13 mouse cellular contexts compared by ENCODE assay signal in genomic region chr13:81133336-81133735, GRCm38 (mm10).
DNase-seq lines count a peak whose midpoint lies in the region; ATAC-seq and TF ChIP-seq lines count a peak whose summit lies in the region.
"Had no signal": no experiment of that assay in that cellular context is flagged by ENCODE, and none has a peak within 500 bp of the region (broad histone marks: within the 10 kb centered on the region; RNA-seq: fewer than 3 reads in every experiment).

No protein-coding gene starts in this region.

- no peaks in the 10 kb centered on the region; the same call in 1 of the 2 replicates for H3K4me1 ChIP-seq in forebrain, embryonic 11.5 days (replicated peaks; ENCODE audit: control insufficient read depth, insufficient read depth, low read length)
- no peaks in the 10 kb centered on the region; the same call in 1 of the 2 replicates for H3K4me1 ChIP-seq in forebrain, embryonic 14.5 days (ENCODE audit: control insufficient read depth, insufficient read depth, low read length)
- no peaks in the 10 kb centered on the region for H3K4me1 ChIP-seq in liver, adult 2 months (ENCODE audit: control insufficient read depth, insufficient read depth, low read length)
- no peaks in the 10 kb centered on the region for H3K4me1 ChIP-seq in liver, embryonic 11.5 days (replicated peaks; ENCODE audit: control insufficient read depth, insufficient read depth, low read length)
- H3K4me1 ChIP-seq in neural tube, embryonic 15.5 days, result peaks cover 7% of the 10 kb centered on the region; the same call in 1 of the 2 replicates

- DNase-seq in forebrain, embryonic 11.5 days (ENCODE audit: low spot score), result no peak
- no peak for DNase-seq in forebrain, embryonic 14.5 days (ENCODE audit: low spot score)
- DNase-seq in liver, adult 2 months (ENCODE audit: extremely low read depth, low read depth, low spot score), result no peak
- no peak for DNase-seq in liver, embryonic 11.5 days (ENCODE audit: low spot score)
- DNase-seq in kidney, adult 8-10 months, result peak; percentile 29 to 38
- DNase-seq in lung, postnatal 4 days, result peak; percentile 35 to 66
- DNase-seq in cerebellum, adult 9-10 months, result no peak
- DNase-seq: gastrocnemius, postnatal 25 days had no signal

- no peaks in the 10 kb centered on the region for H3K79me2 ChIP-seq in liver, adult 2 months (ENCODE audit: control insufficient read depth, insufficient read depth, low read length)

- H3K4me2 ChIP-seq in forebrain, embryonic 11.5 days (ENCODE audit: low read depth, low read length, severe bottlenecking), result no peak overlapping the region
- no peak overlapping the region for H3K4me2 ChIP-seq in forebrain, embryonic 14.5 days (ENCODE audit: low read length)
- H3K4me2 ChIP-seq in liver, embryonic 11.5 days, result no peak overlapping the region
- no peak overlapping the region for H3K4me2 ChIP-seq in neural tube, embryonic 15.5 days
- H3K4me2 ChIP-seq: forebrain, embryonic 12.5 days; limb, embryonic 13.5 days; midbrain, embryonic 12.5 days; stomach, embryonic 15.5 days had no signal

- no peak overlapping the region for H3K9ac ChIP-seq in forebrain, embryonic 11.5 days (ENCODE audit: low read length)
- H3K9ac ChIP-seq in forebrain, embryonic 14.5 days (ENCODE audit: low read length), result no peak overlapping the region
- H3K9ac ChIP-seq in liver, adult 2 months (ENCODE audit: low read depth, low read length), result no peak overlapping the region
- no peak overlapping the region for H3K9ac ChIP-seq in liver, embryonic 11.5 days (ENCODE audit: low read depth, low read length)
- H3K9ac ChIP-seq in neural tube, embryonic 15.5 days (replicated peaks), result no peak overlapping the region
- H3K9ac ChIP-seq: forebrain, embryonic 12.5 days; limb, embryonic 13.5 days; midbrain, embryonic 12.5 days; stomach, embryonic 15.5 days had no signal

- 66% methylated on average over 4 of the region's 4 CpGs for WGBS in forebrain, embryonic 11.5 days
- WGBS in forebrain, embryonic 14.5 days, result 56% methylated on average over 4 of the region's 4 CpGs
- 73% methylated on average over 4 of the region's 4 CpGs for WGBS in liver, adult 2 months
- 76% methylated on average over 4 of the region's 4 CpGs for WGBS in liver, embryonic 11.5 days
- WGBS in neural tube, embryonic 15.5 days, result 56% methylated on average over 4 of the region's 4 CpGs

- ATAC-seq in forebrain, embryonic 11.5 days (replicated peaks; ENCODE audit: low FRiP score), result 0 out of 2 replicates have a peak, but pooled peaks have one; percentile 11
- ATAC-seq in forebrain, embryonic 14.5 days, result no peak
- ATAC-seq in liver, embryonic 11.5 days (replicated peaks; ENCODE audit: low FRiP score), result no peak
- no peak for ATAC-seq in neural tube, embryonic 15.5 days (ENCODE audit: low FRiP score)

- no peak overlapping the region for H3K27ac ChIP-seq in forebrain, embryonic 11.5 days (ENCODE audit: low read depth, low read length)
- H3K27ac ChIP-seq in forebrain, embryonic 14.5 days (ENCODE audit: low read depth, low read length), result no peak overlapping the region
- 0 out of 2 replicates have a peak overlapping the region, but pooled peaks have one; percentile 55 for H3K27ac ChIP-seq in liver, adult 2 months (replicated peaks; ENCODE audit: insufficient read depth, low read depth, low read length)
- H3K27ac ChIP-seq in liver, embryonic 11.5 days (ENCODE audit: low read depth, low read length), result no peak overlapping the region
- H3K27ac ChIP-seq in neural tube, embryonic 15.5 days (replicated peaks), result no peak overlapping the region
- H3K27ac ChIP-seq: forebrain, embryonic 12.5 days; limb, embryonic 13.5 days; midbrain, embryonic 12.5 days; stomach, embryonic 15.5 days had no signal

- no peak overlapping the region for H3K4me3 ChIP-seq in forebrain, embryonic 11.5 days (ENCODE audit: low read depth, low read length)
- H3K4me3 ChIP-seq in forebrain, embryonic 14.5 days (ENCODE audit: low read depth, low read length), result no peak overlapping the region
- no peak overlapping the region for H3K4me3 ChIP-seq in liver, adult 2 months (ENCODE audit: insufficient read depth, low read depth, low read length)
- H3K4me3 ChIP-seq in liver, embryonic 11.5 days (ENCODE audit: low read depth, low read length), result no peak overlapping the region
- H3K4me3 ChIP-seq in neural tube, embryonic 15.5 days (replicated peaks), result no peak overlapping the region
- H3K4me3 ChIP-seq: forebrain, embryonic 12.5 days; limb, embryonic 13.5 days; midbrain, embryonic 12.5 days; stomach, embryonic 15.5 days had no signal

- TF ChIP-seq CTCF in liver, adult 2 months (IDR thresholded peaks at IDR 0.05; ENCODE audit: low read depth, low read length), result no peak

- H3K27me3 ChIP-seq in forebrain, embryonic 11.5 days (ENCODE audit: control insufficient read depth, insufficient read depth, low read length), result no peaks in the 10 kb centered on the region
- H3K27me3 ChIP-seq in forebrain, embryonic 14.5 days (replicated peaks; ENCODE audit: control insufficient read depth, insufficient read depth, low read length), result no peaks in the 10 kb centered on the region
- H3K27me3 ChIP-seq in liver, adult 2 months (ENCODE audit: control insufficient read depth, insufficient read depth, low read length), result no peaks in the 10 kb centered on the region
- no peaks in the 10 kb centered on the region for H3K27me3 ChIP-seq in liver, embryonic 11.5 days (replicated peaks; ENCODE audit: control insufficient read depth, insufficient read depth, low read length)
- no peaks in the 10 kb centered on the region for H3K27me3 ChIP-seq in neural tube, embryonic 15.5 days (replicated peaks)
- H3K27me3 ChIP-seq: forebrain, embryonic 12.5 days; limb, embryonic 13.5 days; midbrain, embryonic 12.5 days; stomach, embryonic 15.5 days had no signal

- TF ChIP-seq POLR2A in liver, adult 2 months (IDR thresholded peaks at IDR 0.05; ENCODE audit: extremely low read depth, insufficient read depth, low read length), result no peak

- H3K36me3 ChIP-seq in forebrain, embryonic 11.5 days (ENCODE audit: control insufficient read depth, insufficient read depth, low read length), result no peaks in the 10 kb centered on the region
- no peaks in the 10 kb centered on the region for H3K36me3 ChIP-seq in forebrain, embryonic 14.5 days (ENCODE audit: control insufficient read depth, insufficient read depth, low read length)
- no peaks in the 10 kb centered on the region for H3K36me3 ChIP-seq in liver, adult 2 months (ENCODE audit: control insufficient read depth, insufficient read depth, low read length)
- H3K36me3 ChIP-seq in liver, embryonic 11.5 days (ENCODE audit: control insufficient read depth, insufficient read depth, low read length), result no peaks in the 10 kb centered on the region
- H3K36me3 ChIP-seq in neural tube, embryonic 15.5 days, result no peaks in the 10 kb centered on the region
- H3K36me3 ChIP-seq: forebrain, embryonic 12.5 days; limb, embryonic 13.5 days; midbrain, embryonic 12.5 days; stomach, embryonic 15.5 days had no signal

- no peaks in the 10 kb centered on the region for H3K9me3 ChIP-seq in forebrain, embryonic 11.5 days (ENCODE audit: control insufficient read depth, low read length)
- no peaks in the 10 kb centered on the region for H3K9me3 ChIP-seq in forebrain, embryonic 14.5 days (replicated peaks; ENCODE audit: control insufficient read depth, low read length)
- H3K9me3 ChIP-seq in liver, embryonic 11.5 days (ENCODE audit: control insufficient read depth, low read length), result no peaks in the 10 kb centered on the region
- no peaks in the 10 kb centered on the region for H3K9me3 ChIP-seq in neural tube, embryonic 15.5 days (replicated peaks)
- H3K9me3 ChIP-seq: forebrain, embryonic 12.5 days; limb, embryonic 13.5 days; midbrain, embryonic 12.5 days; stomach, embryonic 15.5 days had no signal

Comparison
In these comparisons a context has a peak if more than half of its experiments do, and no peak if none do; other contexts are left out.
1. DNase-seq: peak in kidney, adult 8-10 months (2 of 2) and lung, postnatal 4 days (2 of 2); none in forebrain, embryonic 11.5 days (single experiment), forebrain, embryonic 14.5 days (single experiment), liver, adult 2 months (single experiment), liver, embryonic 11.5 days (single experiment) and cerebellum, adult 9-10 months (single experiment).